Mouse (Mus musculus): ENCODE measurements around the gene Rsl1.
A peak's percentile ranks its signal among the peaks of the same experiment; 100 is the strongest.
"Not testable (repeated sequence)": the region's sequence is repeated elsewhere in the genome, so short reads cannot be mapped to it uniquely, and the experiment has no call there.

The Rsl1 gene

GRCm38 (mm10) chr13:67172991-67173722 lies at the start of gene Rsl1:
TSS of gene Rsl1 (plus strand) at chr13:67173182.
- peak; percentile 28 for DNase-seq (ENCODE audit: low read depth, low spot score)

- no peak for DNase-seq (ENCODE audit: low read depth, low spot score)
These were observed 48.5 kb upstream of the Rsl1 start for GRCm38 (mm10) chr13:67124460-67124859.

- DNase-seq (ENCODE audit: low read depth, low spot score), result not testable (repeated sequence)
These were observed 45.5 kb upstream of the Rsl1 start for GRCm38 (mm10) chr13:67127507-67127906.

- DNase-seq (ENCODE audit: low read depth, low spot score), result peak; percentile 81
These were observed 44.8 kb upstream of the Rsl1 start for GRCm38 (mm10) chr13:67128038-67128721.

GRCm38 (mm10) chr13:67166122-67166521 lies 6.9 kb upstream of the Rsl1 start:
- not testable (repeated sequence) for DNase-seq (ENCODE audit: low read depth, low spot score)

GRCm38 (mm10) chr13:67173723-67174055 lies 707 bp downstream of the Rsl1 start:
- DNase-seq (ENCODE audit: low read depth, low spot score), result no peak

GRCm38 (mm10) chr13:67194340-67194894 lies 21.4 kb downstream of the Rsl1 start, which contains the start of gene Zfp455:
TSS of gene Zfp455 (plus strand) at chr13:67194506.
- peak; percentile 70 for DNase-seq (ENCODE audit: low read depth, low spot score)

- DNase-seq (ENCODE audit: low read depth, low spot score), result no peak
These were observed 28.7 kb downstream of the Rsl1 start for GRCm38 (mm10) chr13:67201656-67202055.

GRCm38 (mm10) chr13:67214015-67214607 lies 41.1 kb downstream of the Rsl1 start:
- DNase-seq (ENCODE audit: low read depth, low spot score), result no peak

Measured in brain, embryonic 18.5 days (tissue).